Mouse (Mus musculus): ENCODE measurements around the gene Spty2d1.
A peak's percentile ranks its signal among the peaks of the same experiment; 100 is the strongest.
"Not testable (repeated sequence)": the region's sequence is repeated elsewhere in the genome, so short reads cannot be mapped to it uniquely, and the experiment has no call there.

Spty2d1 gene

DNA sequence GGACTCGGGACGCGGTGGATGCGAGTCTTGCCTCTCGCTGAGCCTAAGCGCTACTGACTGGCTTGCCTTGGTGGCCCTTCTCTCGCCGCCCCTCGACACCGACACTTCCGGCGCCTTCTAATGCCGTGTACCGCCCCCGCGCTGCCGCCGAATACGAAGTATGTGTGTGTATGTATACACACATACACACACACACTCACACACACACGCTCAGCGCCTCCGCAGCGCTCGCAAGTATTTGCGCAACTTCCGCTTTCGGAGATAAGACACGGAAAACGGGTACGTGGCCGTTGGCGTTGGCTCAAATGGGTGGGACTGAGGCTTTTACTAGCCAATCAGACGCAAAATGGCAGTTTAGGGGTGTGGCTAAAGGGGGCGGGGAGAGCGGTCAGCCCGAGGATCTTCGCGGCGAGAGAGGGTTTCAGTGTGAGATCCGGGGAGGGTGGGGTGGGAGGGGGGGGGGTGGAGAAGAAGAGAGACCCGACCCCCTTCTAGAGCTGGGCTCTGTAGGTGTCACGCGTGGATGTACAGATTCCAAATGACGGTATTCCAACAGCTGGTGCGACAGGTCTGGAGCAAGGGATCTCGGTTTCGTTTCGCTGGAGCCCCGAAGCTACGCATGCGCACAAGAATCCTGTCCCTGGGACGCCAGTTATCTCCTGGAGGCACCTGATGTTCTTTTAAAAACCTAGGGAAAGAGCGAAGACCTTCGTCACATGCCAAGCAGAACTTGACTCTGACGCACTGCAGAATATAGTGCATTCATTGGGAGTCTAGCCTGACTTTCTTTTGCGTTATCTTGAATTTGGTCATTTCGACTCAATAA, at the start of gene Spty2d1:
Gene Spty2d1, minus strand, starts transcription at position 244 of the 826 bp plus-strand sequence.
- peak; percentile 98 for DNase-seq

- no peak for DNase-seq
Observed at GRCm38 (mm10) chr7:47056273-47056672, 48.1 kb upstream of the Spty2d1 start.

DNA sequence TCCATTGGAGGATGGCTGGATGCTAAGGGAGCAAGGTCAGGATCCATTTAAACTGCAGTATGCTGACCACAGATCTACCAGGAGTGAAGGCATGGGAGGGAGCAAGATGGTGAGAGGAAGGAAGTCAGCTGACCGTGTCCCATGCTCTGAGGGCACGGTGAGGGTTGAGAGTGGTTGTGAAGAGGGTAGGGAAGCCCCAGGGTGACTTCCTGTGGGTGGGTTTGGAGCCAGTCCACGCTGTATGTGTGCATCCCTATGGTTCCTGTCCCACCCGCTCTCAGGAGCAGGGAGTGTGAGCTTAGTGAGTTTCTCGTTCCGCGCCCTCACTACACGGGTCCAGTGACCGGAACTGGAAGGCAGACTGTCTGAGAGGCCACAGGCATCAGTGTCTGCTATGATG, 47.5 kb upstream of the Spty2d1 start:
- no peak for DNase-seq

GRCm38 (mm10) chr7:47054666-47055065, 46.5 kb upstream of the Spty2d1 start:
- DNase-seq = peak; percentile 70

DNA sequence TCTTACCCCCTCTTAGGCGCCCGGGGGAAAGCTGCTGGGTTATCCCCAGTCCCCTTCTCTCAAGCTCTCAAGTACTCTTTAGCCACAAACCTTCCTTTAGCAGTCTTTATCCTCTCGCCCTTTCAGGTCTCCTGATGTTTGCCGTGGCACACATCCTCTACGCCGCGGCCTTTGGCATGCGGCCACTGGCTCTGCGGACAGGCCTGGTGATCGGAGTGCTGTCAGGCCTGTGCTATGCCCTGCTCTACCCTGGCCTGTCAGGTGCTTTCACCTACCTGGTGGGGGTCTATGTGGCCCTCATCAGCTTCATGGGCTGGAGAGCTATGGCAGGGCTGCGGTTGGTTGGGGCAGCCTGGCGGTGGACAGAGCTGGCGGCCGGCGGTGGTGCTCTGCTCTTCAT, 45.1 kb upstream of the Spty2d1 start:
- DNase-seq = peak; percentile 38

DNA sequence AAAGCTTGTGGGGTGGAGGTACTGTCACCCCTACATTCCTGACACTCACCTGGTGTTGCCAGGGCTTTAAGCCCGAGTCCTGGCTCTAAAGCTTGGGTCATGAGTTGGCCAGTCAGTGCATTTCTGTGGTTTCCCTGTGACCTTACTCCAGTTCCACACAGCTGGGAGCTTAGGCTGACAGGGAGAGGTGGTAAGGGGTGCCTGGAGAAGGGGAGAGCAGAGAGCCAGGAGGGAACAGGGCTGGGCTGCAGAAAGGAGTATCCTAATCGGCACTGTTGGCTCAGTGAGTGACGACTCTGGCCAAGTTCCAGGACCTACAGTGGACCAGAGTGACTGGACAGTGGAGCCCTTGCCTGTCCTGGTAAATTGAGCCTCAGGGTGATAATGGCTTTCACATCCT, 44.1 kb upstream of the Spty2d1 start:
- peak; percentile 48 for DNase-seq

- peak; percentile 38 for DNase-seq
Observed at GRCm38 (mm10) chr7:47051404-47052151, 43.4 kb upstream of the Spty2d1 start.

- DNase-seq = no peak
Observed at GRCm38 (mm10) chr7:47050766-47051165, 42.6 kb upstream of the Spty2d1 start.

DNA sequence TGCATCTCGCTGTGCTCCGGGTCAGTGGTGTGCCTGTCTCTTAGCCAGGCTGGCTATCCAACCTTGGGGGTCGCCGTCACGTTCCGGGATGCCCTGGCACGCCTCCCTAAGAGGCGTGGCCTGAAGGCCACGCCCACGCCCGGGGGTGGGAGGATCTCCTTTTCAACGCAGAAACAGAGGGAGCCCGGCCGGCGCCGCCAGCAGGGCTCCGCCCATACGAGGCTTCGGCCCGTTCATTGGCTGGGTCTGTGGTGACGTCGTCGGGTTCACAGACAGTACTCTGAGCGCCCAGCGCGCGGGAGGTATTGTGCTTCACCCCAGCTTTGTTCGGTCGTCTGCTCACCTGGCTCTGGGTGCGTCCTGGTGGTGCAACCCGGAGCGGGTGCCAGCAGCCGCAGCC, 42.2 kb upstream of the Spty2d1 start, which contains the start of gene Tmem86a:
Gene Tmem86a, plus strand, starts transcription at position 236 of the 400 bp plus-strand sequence.
- peak; percentile 96 for DNase-seq

DNA sequence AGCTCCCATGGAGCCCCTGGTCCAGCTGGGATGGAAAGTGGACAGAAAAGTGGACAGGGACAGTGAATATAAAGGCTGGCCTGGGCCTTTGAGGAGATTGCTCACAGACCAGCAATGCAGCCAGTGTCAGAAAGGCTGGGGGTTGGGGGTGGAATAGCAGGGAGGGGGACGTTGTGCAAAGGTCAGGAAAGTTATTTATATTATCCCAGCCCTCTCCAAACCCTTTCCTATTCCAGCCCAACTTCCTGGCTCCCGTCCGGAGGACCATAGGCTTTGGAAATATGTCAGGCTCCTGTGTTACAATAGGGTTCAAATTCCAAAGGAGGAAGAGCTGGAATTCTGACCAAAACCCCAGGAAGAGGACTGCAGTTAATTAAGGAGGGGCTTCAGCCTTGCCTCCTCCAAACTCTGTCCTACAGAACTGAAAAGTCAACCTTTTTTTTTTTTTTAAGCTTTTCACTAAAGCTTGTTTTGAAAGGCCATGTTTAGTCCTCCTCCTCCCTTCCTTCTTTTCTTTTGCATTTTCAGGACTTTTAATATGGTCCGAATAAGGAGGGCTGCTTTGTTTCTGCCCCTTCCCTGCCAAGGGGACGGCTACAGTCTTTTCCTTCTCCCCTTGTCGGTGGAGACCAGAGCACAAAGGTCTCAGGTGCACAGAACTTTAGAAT, 34.7 kb upstream of the Spty2d1 start:
- DNase-seq = no peak

- DNase-seq = no peak
Observed at GRCm38 (mm10) chr7:47042121-47042520, 33.9 kb upstream of the Spty2d1 start.

DNA sequence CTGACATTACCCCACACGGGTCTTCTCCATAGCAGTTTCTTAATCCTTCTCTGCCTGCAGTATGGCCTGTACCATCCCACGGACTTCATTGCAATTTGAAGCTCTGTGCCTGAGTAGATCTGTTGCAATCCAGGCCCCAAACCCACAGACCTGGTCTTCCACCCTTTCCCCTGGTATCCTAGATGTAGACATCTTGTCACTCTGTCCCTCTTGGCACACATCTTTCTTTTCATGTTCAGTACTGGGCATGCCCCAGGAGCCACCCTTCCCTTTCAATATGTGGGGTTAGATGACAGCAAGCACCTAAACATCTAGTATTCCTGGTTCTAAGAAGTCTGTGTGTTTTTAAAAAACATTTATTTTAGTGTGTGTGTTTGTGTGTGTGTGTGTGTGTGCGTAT, 33.5 kb upstream of the Spty2d1 start:
- no peak for DNase-seq

DNA sequence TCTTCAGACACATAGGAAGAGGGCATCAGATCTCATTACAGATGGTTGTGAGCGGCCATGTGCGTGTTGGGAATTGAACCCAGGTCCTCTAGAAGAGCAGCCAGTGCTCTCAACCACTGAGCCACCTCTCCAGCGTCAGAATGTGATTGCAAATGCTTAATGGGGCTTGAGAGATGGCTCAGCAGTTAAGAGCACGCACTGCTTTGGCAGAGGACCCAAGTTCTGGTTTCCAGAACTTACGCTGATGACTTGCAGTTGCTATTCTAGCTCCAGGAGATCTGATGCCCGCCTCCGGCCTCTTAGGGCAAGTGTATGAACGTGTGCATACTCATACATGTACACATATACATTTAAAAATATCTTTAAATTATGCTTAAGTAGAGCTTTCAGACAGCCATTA, 27.2 kb upstream of the Spty2d1 start:
- DNase-seq = no peak

GRCm38 (mm10) chr7:47034785-47035384, 26.7 kb upstream of the Spty2d1 start:
- DNase-seq = no peak

DNA sequence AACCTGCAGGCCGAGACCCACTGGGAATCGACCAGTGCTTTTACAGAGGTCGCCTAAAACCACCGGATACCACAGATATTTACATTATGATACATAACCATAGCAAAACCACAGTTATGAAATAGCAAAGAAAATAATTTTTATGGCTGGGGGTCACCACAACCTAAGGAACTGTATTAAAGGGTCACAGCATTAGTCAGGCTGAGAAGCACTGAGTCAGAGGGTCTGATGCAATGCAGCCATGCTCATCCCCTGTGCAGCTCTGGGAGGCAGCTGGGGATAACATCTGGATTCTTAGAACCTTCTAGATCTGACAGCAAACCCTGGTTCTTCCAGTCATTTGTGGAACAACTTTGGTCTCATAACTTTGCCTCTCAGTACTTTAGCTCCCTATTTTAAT, 23.2 kb upstream of the Spty2d1 start:
- no peak for DNase-seq

DNA sequence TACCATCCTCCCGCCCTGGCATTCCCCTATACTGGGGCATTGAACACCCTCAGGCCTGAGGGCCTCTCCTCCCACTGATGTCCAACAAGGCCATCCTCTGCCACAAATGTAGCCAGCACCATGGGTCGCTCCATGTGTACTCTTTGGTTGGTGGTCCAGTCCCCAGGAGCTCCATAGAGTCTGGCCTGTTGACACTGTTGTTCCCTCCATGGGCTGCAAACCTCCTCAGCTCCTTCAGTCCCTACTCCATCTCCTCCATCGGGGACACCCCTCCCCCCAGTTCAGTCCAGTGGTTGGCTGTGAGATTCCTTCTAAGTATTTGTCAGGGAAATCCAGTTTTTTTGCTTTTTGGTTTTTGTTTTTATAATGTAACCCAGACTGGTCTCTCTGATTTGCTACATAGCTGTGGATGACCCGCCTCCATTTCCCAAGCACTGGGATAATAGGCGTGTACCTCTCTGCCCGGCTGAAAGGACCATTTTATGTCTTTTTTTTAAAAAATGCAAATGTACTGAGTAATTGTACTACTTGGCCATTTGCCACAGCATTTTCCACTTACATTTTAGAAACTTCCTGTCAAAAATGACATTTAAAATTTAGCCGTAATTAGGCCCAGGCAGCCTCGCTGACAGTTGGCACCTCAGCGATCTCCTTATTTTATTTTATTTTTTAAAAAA, 22.4 kb upstream of the Spty2d1 start:
- DNase-seq = no peak

GRCm38 (mm10) chr7:47027520-47027919, 19.3 kb upstream of the Spty2d1 start:
- no peak for DNase-seq

- DNase-seq = not testable (repeated sequence)
Observed at GRCm38 (mm10) chr7:47026899-47027298, 18.7 kb upstream of the Spty2d1 start.

- no peak for DNase-seq
Observed at GRCm38 (mm10) chr7:47025429-47025828, 17.2 kb upstream of the Spty2d1 start.

GRCm38 (mm10) chr7:47024454-47024853, 16.2 kb upstream of the Spty2d1 start:
- DNase-seq = no peak

GRCm38 (mm10) chr7:47023530-47023929, 15.3 kb upstream of the Spty2d1 start:
- peak; percentile 58 for DNase-seq

DNA sequence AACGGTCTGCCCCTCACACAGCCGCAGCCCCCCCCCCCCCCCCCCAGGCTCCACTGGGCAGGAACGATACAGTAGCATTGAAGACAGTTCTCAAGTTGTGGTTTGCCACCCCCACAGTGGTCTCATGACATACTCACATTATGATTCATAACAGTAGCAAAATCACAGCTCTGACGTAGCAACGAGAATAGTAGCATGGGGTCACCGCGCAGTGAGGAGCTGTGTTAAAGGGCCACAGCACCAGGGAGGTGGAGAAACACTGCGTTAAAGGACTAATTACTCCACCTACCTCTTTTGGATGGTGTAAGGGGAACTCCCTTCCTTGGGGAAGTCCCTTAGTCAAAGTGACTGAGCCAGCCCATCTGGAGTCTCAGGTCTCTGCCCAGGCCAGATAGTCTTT, 14.3 kb upstream of the Spty2d1 start:
- no peak for DNase-seq

DNA sequence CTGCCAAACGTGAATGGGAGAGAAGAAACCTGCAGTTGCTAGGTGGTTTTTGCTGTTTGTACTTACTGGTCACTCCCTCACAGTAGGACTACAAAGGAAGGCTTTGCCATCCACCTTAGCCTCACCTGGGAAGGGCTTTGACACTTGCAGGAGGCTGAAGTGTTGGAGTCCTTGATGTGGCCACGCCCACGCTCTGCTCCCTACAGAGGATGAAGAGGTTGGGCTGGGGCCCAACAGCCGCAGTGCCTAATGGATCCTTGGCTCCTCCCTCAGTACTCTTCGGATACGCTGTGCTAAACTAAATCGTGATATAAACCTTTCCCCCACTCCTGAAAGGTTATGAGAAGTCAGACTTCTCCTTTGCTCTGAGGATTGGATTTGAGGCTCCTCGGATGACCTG, 12.7 kb upstream of the Spty2d1 start:
- DNase-seq = no peak

Measured in cerebellum, adult 11-12 months (tissue).